Mouse (Mus musculus): ENCODE results near the gene Cyb5d1. TPM values are rescaled to one million over a fixed set of nuclear protein-coding genes. Genes with fewer than 3 reads are reported as not detected.

Gene Cyb5d1
- polyA plus RNA-seq (2015; fragmentation: Nextera tagmentation; extraction: Ambion mirVana), result 18.6 and 21.2 TPM in 2 replicates

DNA sequence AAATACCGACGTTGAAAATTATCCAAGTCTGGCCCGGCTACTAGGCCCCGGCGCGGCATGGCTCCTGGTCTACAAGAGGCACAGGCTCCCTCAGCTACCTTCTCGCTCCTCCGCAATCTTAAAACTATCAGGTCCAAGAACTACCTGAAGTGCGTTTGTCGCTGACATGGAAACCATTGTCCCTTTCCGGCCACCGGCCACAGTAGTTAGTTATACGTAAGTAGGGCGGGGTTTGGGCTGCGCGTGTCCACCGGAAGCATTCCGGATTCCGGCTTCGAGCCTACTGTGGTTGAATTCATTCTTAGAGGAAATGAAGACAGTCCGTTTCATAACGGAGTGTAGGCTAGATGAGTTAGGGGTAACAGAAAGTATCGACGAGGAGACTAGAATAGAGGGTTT is at the start of gene Cyb5d1, which contains the start of gene Naa38:
Cyb5d1 (minus strand) TSS at position 397 of the 399 bp plus-strand sequence.
Naa38 (plus strand) TSS at position 253 of the 399 bp plus-strand sequence.

DNA sequence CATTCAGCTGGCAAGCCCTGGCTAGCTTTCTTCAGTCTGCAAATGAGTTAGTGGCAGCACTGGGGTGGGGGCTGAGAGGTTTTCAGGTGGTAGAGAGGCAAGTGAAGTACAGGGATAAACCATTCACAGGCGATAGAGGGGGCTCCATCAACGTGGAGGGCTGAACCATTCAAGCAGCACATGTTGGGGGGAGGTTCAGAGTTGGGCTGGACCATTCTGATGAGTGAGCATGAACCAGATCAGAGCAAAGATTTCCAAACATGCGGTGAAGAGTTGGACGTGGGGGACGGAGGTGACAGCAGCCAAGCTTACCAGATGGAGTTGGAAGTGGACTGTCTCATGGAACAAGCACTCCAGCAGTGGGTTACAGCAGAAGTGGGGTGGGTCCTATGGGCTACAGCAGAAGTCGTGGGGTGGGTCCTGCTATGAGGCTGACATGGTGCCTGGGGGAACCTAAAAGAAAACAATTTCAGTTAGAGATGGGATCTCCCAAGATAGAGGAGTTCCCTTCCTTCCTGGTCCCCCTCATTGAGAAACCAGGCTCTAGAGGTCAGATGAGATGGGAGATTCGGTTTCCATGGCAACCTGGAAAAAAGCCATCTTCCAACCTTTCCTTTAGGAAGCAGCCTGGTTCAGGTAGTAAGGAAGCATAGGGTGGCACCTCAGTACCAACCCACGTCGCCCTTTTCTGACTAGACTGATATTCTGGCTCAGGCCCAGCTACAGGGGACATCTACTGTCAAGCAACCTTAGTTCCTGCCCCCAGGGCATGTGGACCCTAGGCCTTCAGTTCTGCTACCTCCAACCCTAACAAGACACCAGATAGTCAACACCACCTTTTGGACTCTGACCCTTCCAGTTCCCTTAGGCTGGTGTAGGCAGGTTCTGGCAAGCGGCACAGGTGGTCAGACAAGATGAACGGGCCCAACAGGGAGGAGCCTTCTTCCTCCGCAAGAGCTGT is 18.1 kb upstream of the Cyb5d1 start, which contains the start of gene Kdm6b:
Kdm6b (minus strand) TSS at position 455 of the 961 bp plus-strand sequence.

DNA sequence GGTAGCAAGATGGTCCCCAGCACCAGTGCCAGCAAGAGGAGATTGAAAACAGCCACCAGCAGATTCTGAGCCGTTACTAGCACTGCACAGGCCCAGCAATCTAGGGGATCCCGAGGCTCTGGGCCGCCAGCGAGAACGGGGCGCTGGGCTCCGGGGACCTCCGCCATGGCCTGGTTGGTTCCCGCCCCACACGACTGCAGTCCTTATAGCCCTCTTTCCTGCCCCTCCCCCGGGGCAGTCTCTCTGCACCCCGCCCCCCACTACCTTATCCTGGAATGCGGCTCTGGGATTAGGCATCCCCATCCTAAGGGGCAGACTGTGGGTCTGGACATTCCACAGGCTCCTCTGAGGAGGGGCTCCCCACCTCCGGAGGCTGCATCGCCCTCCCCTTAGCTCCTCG is 2.6 kb upstream of the Cyb5d1 start, which contains the start of gene Tmem88:
Tmem88 (minus strand) TSS at position 176 of the 400 bp plus-strand sequence.

DNA sequence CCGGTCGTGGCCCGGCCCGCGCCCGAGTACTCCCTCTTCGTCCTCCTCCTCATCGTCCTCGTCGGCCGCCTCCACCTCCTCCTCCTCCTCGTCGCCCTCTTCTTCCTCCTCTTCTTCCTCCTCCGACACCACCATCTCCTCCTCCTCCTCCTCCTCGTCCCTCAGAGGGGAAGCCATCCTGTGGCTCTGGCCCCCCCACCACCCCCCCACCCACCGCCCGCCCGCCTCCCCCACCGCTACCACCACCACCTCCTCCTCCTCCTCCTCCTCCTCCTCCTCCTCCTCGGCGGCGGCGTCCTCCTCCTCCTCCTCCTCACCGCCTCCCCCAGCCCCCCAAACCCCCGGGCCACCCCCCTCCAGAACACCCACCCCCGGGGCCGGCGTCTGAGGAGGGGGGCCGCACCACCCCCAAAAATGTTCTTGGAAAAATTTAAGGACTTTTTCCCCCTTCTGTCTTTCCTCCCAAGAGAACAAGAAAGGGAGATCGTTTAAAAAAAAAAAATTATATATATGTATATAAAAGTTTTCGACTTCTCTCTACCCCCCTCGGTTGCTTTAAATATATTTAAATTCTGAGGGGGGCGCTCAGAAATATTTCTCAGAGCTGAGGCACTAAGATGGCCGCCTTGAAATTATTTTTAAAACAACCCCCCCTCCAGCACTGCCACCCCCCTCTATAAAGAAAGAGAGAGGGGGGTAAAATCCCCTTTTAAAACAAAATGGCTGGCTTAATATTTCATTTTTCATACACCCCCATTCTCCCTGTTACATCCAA is 26.0 kb downstream of the Cyb5d1 start, which contains the start of gene Chd3:
Chd3 (minus strand) TSS at position 192 of the 775 bp plus-strand sequence.

Other genes starting within 250 kb of the Cyb5d1 start
- 1.4 and 2.0 TPM in 2 replicates for gene Alox12b, start 238.6 kb downstream of the Cyb5d1 start, polyA plus RNA-seq (2015; fragmentation: Nextera tagmentation; extraction: Ambion mirVana)
- gene Alox8, start 197.8 kb downstream of the Cyb5d1 start, polyA plus RNA-seq (2015; fragmentation: Nextera tagmentation; extraction: Ambion mirVana), result 2.5 and 3.2 TPM in 2 replicates
- 0.53 and 0.88 TPM in 2 replicates for gene Gucy2e, start 158.6 kb downstream of the Cyb5d1 start, polyA plus RNA-seq (2015; fragmentation: Nextera tagmentation; extraction: Ambion mirVana)
- 8.1 and 10.7 TPM in 2 replicates for gene Cntrob, start 71.9 kb downstream of the Cyb5d1 start, polyA plus RNA-seq (2015; fragmentation: Nextera tagmentation; extraction: Ambion mirVana)
- gene Trappc1, start 71.7 kb downstream of the Cyb5d1 start, polyA plus RNA-seq (2015; fragmentation: Nextera tagmentation; extraction: Ambion mirVana), result 174 and 181 TPM in 2 replicates
- gene Kcnab3, start 69.4 kb downstream of the Cyb5d1 start, polyA plus RNA-seq (2015; fragmentation: Nextera tagmentation; extraction: Ambion mirVana), result 7.3 and 8.1 TPM in 2 replicates
- 252 and 273 TPM in 2 replicates for gene Rnf227, start 55.2 kb downstream of the Cyb5d1 start, polyA plus RNA-seq (2015; fragmentation: Nextera tagmentation; extraction: Ambion mirVana)
- 49.9 and 63.9 TPM in 2 replicates for gene Chd3, start 26.2 kb downstream of the Cyb5d1 start, polyA plus RNA-seq (2015; fragmentation: Nextera tagmentation; extraction: Ambion mirVana)
- gene Naa38, start 144 bp downstream of the Cyb5d1 start, polyA plus RNA-seq (2015; fragmentation: Nextera tagmentation; extraction: Ambion mirVana), result 189 and 200 TPM in 2 replicates
- 6.9 and 9.2 TPM in 2 replicates for gene Tmem88, start 2.6 kb upstream of the Cyb5d1 start, polyA plus RNA-seq (2015; fragmentation: Nextera tagmentation; extraction: Ambion mirVana)
- 21.5 and 23.6 TPM in 2 replicates for gene Kdm6b, start 18.0 kb upstream of the Cyb5d1 start, polyA plus RNA-seq (2015; fragmentation: Nextera tagmentation; extraction: Ambion mirVana)
- gene Dnah2, start 153.5 kb upstream of the Cyb5d1 start, polyA plus RNA-seq (2015; fragmentation: Nextera tagmentation; extraction: Ambion mirVana), result 2.8 and 4.7 TPM in 2 replicates
- 132 and 148 TPM in 2 replicates for gene Efnb3, start 164.6 kb upstream of the Cyb5d1 start, polyA plus RNA-seq (2015; fragmentation: Nextera tagmentation; extraction: Ambion mirVana)
- 12.1 and 13.1 TPM in 2 replicates for gene Wrap53, start 184.6 kb upstream of the Cyb5d1 start, polyA plus RNA-seq (2015; fragmentation: Nextera tagmentation; extraction: Ambion mirVana)
- 31.4 and 33.8 TPM in 2 replicates for gene Trp53, start 184.7 kb upstream of the Cyb5d1 start, polyA plus RNA-seq (2015; fragmentation: Nextera tagmentation; extraction: Ambion mirVana)
- gene Atp1b2, start 210.3 kb upstream of the Cyb5d1 start, polyA plus RNA-seq (2015; fragmentation: Nextera tagmentation; extraction: Ambion mirVana), result 226 and 228 TPM in 2 replicates
- gene Shbg, start 222.3 kb upstream of the Cyb5d1 start, polyA plus RNA-seq (2015; fragmentation: Nextera tagmentation; extraction: Ambion mirVana), result not detected in 2 replicates
- gene Sat2, start 226.4 kb upstream of the Cyb5d1 start, polyA plus RNA-seq (2015; fragmentation: Nextera tagmentation; extraction: Ambion mirVana), result 29.9 and 31.5 TPM in 2 replicates
- gene Fxr2, start 237.4 kb upstream of the Cyb5d1 start, polyA plus RNA-seq (2015; fragmentation: Nextera tagmentation; extraction: Ambion mirVana), result 29.7 and 32.1 TPM in 2 replicates